Mouse (Mus musculus): ENCODE results near the gene Fbll1.

- TF ChIP-seq CTCF (IDR thresholded peaks at IDR 0.05; ENCODE audit: control insufficient read depth, insufficient read depth, insufficient read length) (no peak), MAX (IDR thresholded peaks at IDR 0.05) (no peak), MYOD1 (IDR thresholded peaks at IDR 0.05; ENCODE audit: control insufficient read depth, insufficient read length, low read depth) (no peak), USF1 (IDR thresholded peaks at IDR 0.05; ENCODE audit: low read depth) (no peak), MYOG (IDR thresholded peaks at IDR 0.05; ENCODE audit: control insufficient read depth, extremely low read depth, insufficient read length) (no peak), CEBPB (IDR thresholded peaks at IDR 0.05; ENCODE audit: low read depth) (no peak)
Measured at GRCm38 (mm10) chr11:35840282-35840681, 41.6 kb upstream of the Fbll1 start.
